Mouse (Mus musculus) kidney, postnatal 25 days (tissue): ENCODE data around the gene Retn.

Experiments
- DNase-seq, 2 experiments: peaks; one replicate each; pipeline ENCODE4 v3.0.0; 2021; ENCODE audit warnings: mixed read lengths in 2 of 2

Gene Retn

GRCm38 (mm10) chr8:3664405-3664804, 8.8 kb downstream of the Retn start:
- no peak for DNase-seq

GRCm38 (mm10) chr8:3665507-3665906, 9.9 kb downstream of the Retn start, which contains the start of gene Mcemp1:
Gene Mcemp1, plus strand, starts transcription at chr8:3665754.
- DNase-seq = no peak

- no peak for DNase-seq
Measured at GRCm38 (mm10) chr8:3670388-3670787, 14.8 kb downstream of the Retn start.

GRCm38 (mm10) chr8:3671980-3672491, 16.5 kb downstream of the Retn start, which contains the start of gene Fcor:
Gene Fcor, minus strand, starts transcription at chr8:3672362.
- DNase-seq = peak; percentile 83 to 90

GRCm38 (mm10) chr8:3674671-3675070, 19.1 kb downstream of the Retn start:
- DNase-seq = no peak

- DNase-seq = peak; percentile 94 to 96
Measured at GRCm38 (mm10) chr8:3676131-3676992, 20.8 kb downstream of the Retn start, which contains the start of gene Trappc5. Gene Trappc5, plus strand, starts transcription at chr8:3676299.

- DNase-seq = peak in 1 of 2 experiments; percentile 13
Measured at GRCm38 (mm10) chr8:3676993-3677579, 21.5 kb downstream of the Retn start.

- DNase-seq = no peak
Measured at GRCm38 (mm10) chr8:3678831-3679230, 23.3 kb downstream of the Retn start.

GRCm38 (mm10) chr8:3679236-3679635, 23.7 kb downstream of the Retn start:
- DNase-seq = no peak

GRCm38 (mm10) chr8:3679656-3680055, 24.1 kb downstream of the Retn start:
- DNase-seq = peak in 1 of 2 experiments; percentile 21

GRCm38 (mm10) chr8:3682435-3682834, 26.9 kb downstream of the Retn start:
- DNase-seq = no peak

GRCm38 (mm10) chr8:3683408-3684176, 28.0 kb downstream of the Retn start:
- no peak for DNase-seq

- no peak for DNase-seq
Measured at GRCm38 (mm10) chr8:3684530-3684929, 29.0 kb downstream of the Retn start.

- no peak for DNase-seq
Measured at GRCm38 (mm10) chr8:3685422-3685821, 29.9 kb downstream of the Retn start.

GRCm38 (mm10) chr8:3687537-3687936, 32.0 kb downstream of the Retn start:
- DNase-seq = no peak

- DNase-seq = no peak
Measured at GRCm38 (mm10) chr8:3690774-3691173, 35.2 kb downstream of the Retn start.

- DNase-seq = no peak
Measured at GRCm38 (mm10) chr8:3694121-3694520, 38.6 kb downstream of the Retn start, which contains the start of gene Fcer2a. Gene Fcer2a, minus strand, starts transcription at chr8:3694175.

- DNase-seq = no peak
Measured at GRCm38 (mm10) chr8:3701491-3701890, 45.9 kb downstream of the Retn start.

- DNase-seq = peak in 1 of 2 experiments; percentile 31
Measured at GRCm38 (mm10) chr8:3705711-3706110, 50.1 kb downstream of the Retn start.

- DNase-seq = no peak
Measured at GRCm38 (mm10) chr8:3707611-3708010, 52.0 kb downstream of the Retn start.
